Mouse (Mus musculus) megakaryocyte, embryonic 14.5 days (primary cell): Measurements from ENCODE around the gene Phf21b.

Experiments
- FLI1 ChIP-seq: IDR thresholded peaks from 2 replicates; pipeline ENCODE4 v1.6.1; 2012; ENCODE audit warnings: low read length, inconsistent platforms, mixed read lengths
- GATA1 ChIP-seq: IDR thresholded peaks from 3 replicates; pipeline ENCODE4 v1.6.1; 2012; ENCODE audit warnings: mixed read lengths, low read length, inconsistent platforms, borderline replicate concordance

- no peak for TF ChIP-seq FLI1
- no peak for TF ChIP-seq GATA1
These were observed 97.4 kb downstream of the Phf21b start for GRCm38 (mm10) chr15:84758493-84758892.
